Mouse (Mus musculus) ES-Bruce4 (cell line): Measurements from ENCODE around the gene Gin1.

Experiments
- CTCF ChIP-seq: IDR thresholded peaks from one replicate; pipeline ENCODE4 v1.8.1; 2011; ENCODE audit warnings: low read depth, low read length
- EP300 ChIP-seq: IDR thresholded peaks from 2 replicates; pipeline ENCODE4 v1.6.1; 2011; ENCODE audit warnings: low read depth, low read length; ENCODE audit not compliant: insufficient read depth
- POLR2A ChIP-seq: IDR thresholded peaks from one replicate; pipeline ENCODE4 v1.8.1; 2011; ENCODE audit warnings: low read length; ENCODE audit not compliant: insufficient read depth

- TF ChIP-seq CTCF (no peak), POLR2A (no peak), EP300 (no peak)
Measured at GRCm38 (mm10) chr1:97760598-97760997, 9.4 kb upstream of the Gin1 start.
